Comparison of ENCODE assay signal across 8 mouse cellular contexts in the genomic region with DNA sequence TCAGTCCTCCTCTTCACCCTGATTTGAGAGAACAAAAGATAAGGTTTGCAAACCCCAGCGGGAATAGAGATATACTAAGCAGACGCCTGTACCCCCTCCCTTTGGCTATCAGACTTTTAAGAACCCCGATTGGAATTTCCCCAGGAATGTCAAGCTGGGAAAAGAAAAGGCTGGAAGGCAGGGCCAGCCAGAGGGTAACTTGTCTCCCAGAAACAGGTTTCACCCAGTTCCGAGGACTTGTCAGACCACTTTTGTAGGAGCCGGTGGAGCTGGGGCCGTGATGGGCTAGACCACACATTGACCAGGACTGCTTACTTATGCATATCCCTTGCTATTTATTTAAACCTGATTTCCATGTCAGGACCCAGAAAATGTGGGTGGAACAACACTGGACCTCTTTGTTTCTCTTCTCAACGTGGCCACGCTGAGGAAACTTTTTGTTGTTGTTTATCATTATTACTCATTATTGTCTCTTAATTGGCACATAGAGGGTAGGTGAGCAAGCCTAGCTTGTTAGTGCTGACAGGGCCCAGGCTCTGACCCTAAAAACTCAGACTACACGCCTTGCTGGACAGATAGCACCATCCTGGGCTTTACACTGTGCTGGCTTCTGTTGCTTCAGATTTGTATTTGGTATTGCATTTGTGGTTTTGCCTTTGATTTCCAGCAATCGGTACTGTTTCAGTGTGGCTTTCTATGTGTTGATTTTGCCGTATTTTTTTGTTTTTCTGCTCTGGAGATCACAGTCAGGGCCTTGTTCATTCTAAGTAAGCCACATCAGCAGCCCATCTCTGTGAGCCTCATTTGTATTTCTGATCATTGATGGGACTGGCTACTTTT. TPM values are rescaled to one million over a fixed set of nuclear protein-coding genes. Genes with fewer than 3 reads are reported as not detected.
DNase-seq lines count a peak whose midpoint lies in the region; ATAC-seq and TF ChIP-seq lines count a peak whose summit lies in the region.

No protein-coding gene starts in this region.

- H3K9me3 ChIP-seq in hindbrain, embryonic 12.5 days (replicated peaks), result no peaks in the 10 kb centered on the region
- no peaks in the 10 kb centered on the region for H3K9me3 ChIP-seq in hindbrain, postnatal 0 days (ENCODE audit: low read length)
- no peaks in the 10 kb centered on the region for H3K9me3 ChIP-seq in midbrain, embryonic 12.5 days

- no peak overlapping the region for H3K4me2 ChIP-seq in hindbrain, embryonic 12.5 days (replicated peaks)
- H3K4me2 ChIP-seq in hindbrain, postnatal 0 days (ENCODE audit: low read depth, low read length), result no peak overlapping the region
- H3K4me2 ChIP-seq in midbrain, embryonic 12.5 days (replicated peaks), result no peak overlapping the region

- no peaks in the 10 kb centered on the region for H3K27me3 ChIP-seq in hindbrain, embryonic 12.5 days
- no peaks in the 10 kb centered on the region for H3K27me3 ChIP-seq in hindbrain, postnatal 0 days (ENCODE audit: insufficient read depth, low read length)
- 0 out of 2 replicates have a peak, but pooled peaks cover 4% of the 10 kb centered on the region for H3K27me3 ChIP-seq in midbrain, embryonic 12.5 days

- WGBS in hindbrain, embryonic 12.5 days, result 21% methylated on average over 11 of the region's 11 CpGs
- WGBS in hindbrain, postnatal 0 days, result 45% methylated on average over 11 of the region's 11 CpGs
- WGBS in midbrain, embryonic 12.5 days, result 13% methylated on average over 11 of the region's 11 CpGs

- H3K4me1 ChIP-seq in hindbrain, embryonic 12.5 days, result peaks cover 60% of the 10 kb centered on the region
- H3K4me1 ChIP-seq in hindbrain, postnatal 0 days (ENCODE audit: insufficient read depth, low read length), result no peaks in the 10 kb centered on the region; the same call in 1 of the 2 replicates
- H3K4me1 ChIP-seq in midbrain, embryonic 12.5 days, result peaks cover 66% of the 10 kb centered on the region

- H3K9ac ChIP-seq in hindbrain, embryonic 12.5 days, result no peak overlapping the region
- H3K9ac ChIP-seq in hindbrain, postnatal 0 days (replicated peaks; ENCODE audit: low read length), result no peak overlapping the region
- H3K9ac ChIP-seq in midbrain, embryonic 12.5 days (replicated peaks), result no peak overlapping the region

- no peak overlapping the region for H3K4me3 ChIP-seq in hindbrain, embryonic 12.5 days
- H3K4me3 ChIP-seq in hindbrain, postnatal 0 days (ENCODE audit: low read length), result no peak overlapping the region
- H3K4me3 ChIP-seq in midbrain, embryonic 12.5 days, result no peak overlapping the region

- TF ChIP-seq CTCF in hindbrain, postnatal 0 days (IDR thresholded peaks at IDR 0.05; ENCODE audit: low read depth), result no peak

- DNase-seq in hindbrain, postnatal 0 days (ENCODE audit: low spot score), result no peak
- DNase-seq in embryo, embryonic 10 days (ENCODE audit: low spot score), result peak; percentile 76
- peak; percentile 63 for DNase-seq in kidney, postnatal 10 days
- no peak for DNase-seq in thymus, postnatal 14 days
- DNase-seq in ovary, postnatal 14 days (ENCODE audit: low spot score), result no peak
- no peak for DNase-seq in spleen, postnatal 36 days (ENCODE audit: low spot score in 2 of 2)

- no peak for ATAC-seq in hindbrain, embryonic 12.5 days (ENCODE audit: low FRiP score)
- ATAC-seq in hindbrain, postnatal 0 days, result no peak
- peak; percentile 64 for ATAC-seq in midbrain, embryonic 12.5 days (ENCODE audit: low FRiP score, low read depth)

- H3K27ac ChIP-seq in hindbrain, embryonic 12.5 days, result peak overlapping the region; percentile 79
- H3K27ac ChIP-seq in hindbrain, postnatal 0 days, result no peak overlapping the region
- peak overlapping the region; percentile 61; the same call in 1 of the 2 replicates for H3K27ac ChIP-seq in midbrain, embryonic 12.5 days (replicated peaks)

- no peaks in the 10 kb centered on the region for H3K36me3 ChIP-seq in hindbrain, embryonic 12.5 days
- no peaks in the 10 kb centered on the region for H3K36me3 ChIP-seq in hindbrain, postnatal 0 days (ENCODE audit: insufficient read depth, low read length)
- no peaks in the 10 kb centered on the region for H3K36me3 ChIP-seq in midbrain, embryonic 12.5 days

RNA-seq across cellular contexts. Expression of a gene that starts 20.6 kb away (rescaled TPM):
- polyA plus RNA-seq in hindbrain, embryonic 12.5 days (2016; fragmentation: Nextera tagmentation; extraction: Ambion mirVana), result 41.0 and 41.1 TPM in 2 replicates
- total RNA-seq in hindbrain, postnatal 0 days (2014; rRNA removed), result 10.7 and 11.3 TPM in 2 replicates
- polyA plus RNA-seq in hindbrain, postnatal 0 days (2015; fragmentation: Nextera tagmentation; extraction: Ambion mirVana), result 7.0 and 8.8 TPM in 2 replicates
- 58.1 and 58.5 TPM in 2 replicates for polyA plus RNA-seq in midbrain, embryonic 12.5 days (2016; fragmentation: Nextera tagmentation; extraction: Ambion mirVana)

Comparison
In these comparisons a context has a peak if more than half of its experiments do, and no peak if none do; other contexts are left out.
1. DNase-seq: peak in embryo, embryonic 10 days (single experiment) and kidney, postnatal 10 days (single experiment); none in hindbrain, postnatal 0 days (single experiment), thymus, postnatal 14 days (single experiment), ovary, postnatal 14 days (single experiment) and spleen, postnatal 36 days (0 of 2).